Mouse (Mus musculus) limb, embryonic 13.5 days (tissue): ENCODE measurements around the gene Tefm. TPM values are rescaled to one million over a fixed set of nuclear protein-coding genes. Genes with fewer than 3 reads are reported as not detected.
"Not testable (repeated sequence)": the region's sequence is repeated elsewhere in the genome, so short reads cannot be mapped to it uniquely, and the experiment has no call there.

ENCODE experiments used
- ATAC-seq: fragments of 200-750 bp; cut with Nextera tagmentation; 2 replicates; pipeline ENCODE4 v1.8.0; 2017; ENCODE audit warnings: low read depth, moderate number of reproducible peaks, moderate TSS enrichment; ENCODE audit not compliant: low FRiP score
- H3K27ac ChIP-seq: fragments of 300-500 bp; sonication (generic); 2 replicates; pipeline ENCODE4 v1.5.1; 2015; ENCODE audit warnings: inconsistent platforms, mild to moderate bottlenecking, moderate library complexity
- H3K27me3 ChIP-seq: fragments of 300-500 bp; sonication (generic); 2 replicates; pipeline ENCODE4 v1.6.1; 2015; ENCODE audit warnings: mild to moderate bottlenecking, inconsistent platforms
- H3K36me3 ChIP-seq: fragments of 300-500 bp; sonication (generic); 2 replicates; pipeline ENCODE4 v1.6.1; 2015; ENCODE audit warnings: inconsistent platforms, mild to moderate bottlenecking, moderate library complexity
- H3K4me1 ChIP-seq: fragments of 300-500 bp; sonication (generic); 2 replicates; pipeline ENCODE4 v1.6.1; 2015; ENCODE audit warnings: inconsistent platforms
- H3K4me2 ChIP-seq: fragments of 300-500 bp; sonication (generic); replicated peaks from 2 replicates; pipeline ENCODE4 v1.6.1; 2015; ENCODE audit warnings: inconsistent platforms, mild to moderate bottlenecking, moderate library complexity
- H3K4me3 ChIP-seq: fragments of 300-500 bp; sonication (generic); 2 replicates; pipeline ENCODE4 v1.5.1; 2015; ENCODE audit warnings: moderate library complexity, mild to moderate bottlenecking, inconsistent platforms
- H3K9ac ChIP-seq: fragments of 300-500 bp; sonication (generic); 2 replicates; pipeline ENCODE4 v1.6.1; 2015; ENCODE audit warnings: mild to moderate bottlenecking, inconsistent platforms
- H3K9me3 ChIP-seq: fragments of 300-500 bp; sonication (generic); 2 replicates; pipeline ENCODE4 v1.6.1; 2016; ENCODE audit warnings: inconsistent platforms
- WGBS: fragments of 180-500 bp; shearing (Covaris S2); methylation state at CpG from one replicate; pipeline ENCODE4 v1.1.7; 2015; 5-methylcytosine and 5-hydroxymethylcytosine counted together
- polyA plus RNA-seq: library from polyadenylated mRNA; unstranded; fragments of >200 nt; fragmentation: Nextera tagmentation; extraction: Ambion mirVana; gene quantifications from 2 replicates; pipeline ENCODE4 v1.2.1, GENCODE M21; 2015

Tefm gene
- polyA plus RNA-seq, 1 experiment from 2014 or later: 34.2 TPM

- Histone ChIP-seq H3K27me3 (peaks cover 71% of the 10 kb centered on the region), H3K36me3 (no peaks in the 10 kb centered on the region), H3K9me3 (no peaks in the 10 kb centered on the region), H3K9ac (peak overlapping the region; percentile 50; the same call in 1 of the 2 replicates), H3K4me2 (peak overlapping the region; percentile 75), H3K4me1 (0 out of 2 replicates have a peak, but pooled peaks cover 7% of the 10 kb centered on the region), H3K4me3 (peak overlapping the region; percentile 53), H3K27ac (no peak overlapping the region)
- no peak for ATAC-seq
- 25% methylated on average over 25 of the region's 25 CpGs for WGBS
Observed at GRCm38 (mm10) chr11:80154501-80154900, 12.5 kb upstream of the Tefm start.

- 1% methylated on average over 41 of the region's 47 CpGs for WGBS
- Histone ChIP-seq H3K4me3 (peak within 1 kb of the TSS; percentile 53), H3K9me3 (no peaks in the 10 kb centered on the region), H3K36me3 (no peaks in the 10 kb centered on the region), H3K27ac (no peak within 1 kb of the TSS), H3K9ac (peak within 1 kb of the TSS; percentile 50), H3K4me1 (0 out of 2 replicates have a peak, but pooled peaks cover 7% of the 10 kb centered on the region), H3K4me2 (peak within 1 kb of the TSS; percentile 75), H3K27me3 (peaks cover 65% of the 10 kb centered on the region)
- ATAC-seq: peak; percentile 85
Observed at GRCm38 (mm10) chr11:80153857-80154495, 12.0 kb upstream of the Tefm start, which contains the start of gene Adap2. Gene Adap2 (plus strand): TSS chr11:80154105.

GRCm38 (mm10) chr11:80152376-80152775, 10.4 kb upstream of the Tefm start:
- no peak overlapping the region for H3K9ac ChIP-seq
- ATAC-seq: no peak
- H3K27me3 ChIP-seq: peaks cover 59% of the 10 kb centered on the region
- H3K4me3 ChIP-seq: no peak overlapping the region
- no peak overlapping the region for H3K27ac ChIP-seq
- H3K4me2 ChIP-seq: no peak overlapping the region
- 78% methylated on average over 8 of the region's 8 CpGs for WGBS
- H3K9me3 ChIP-seq: no peaks in the 10 kb centered on the region
- 0 out of 2 replicates have a peak, but pooled peaks cover 7% of the 10 kb centered on the region for H3K4me1 ChIP-seq
- H3K36me3 ChIP-seq: no peaks in the 10 kb centered on the region

GRCm38 (mm10) chr11:80151541-80151940, 9.6 kb upstream of the Tefm start:
- 0 out of 2 replicates have a peak, but pooled peaks cover 7% of the 10 kb centered on the region for H3K4me1 ChIP-seq
- no peak overlapping the region for H3K9ac ChIP-seq
- H3K4me2 ChIP-seq: no peak overlapping the region
- 66% methylated on average over 2 of the region's 2 CpGs for WGBS
- H3K27ac ChIP-seq: no peak overlapping the region
- H3K36me3 ChIP-seq: no peaks in the 10 kb centered on the region
- no peaks in the 10 kb centered on the region for H3K9me3 ChIP-seq
- H3K27me3 ChIP-seq: peaks cover 53% of the 10 kb centered on the region
- ATAC-seq: no peak
- no peak overlapping the region for H3K4me3 ChIP-seq

GRCm38 (mm10) chr11:80150566-80150965, 8.6 kb upstream of the Tefm start:
- H3K9me3 ChIP-seq: no peaks in the 10 kb centered on the region
- WGBS: 77% methylated on average over 5 of the region's 5 CpGs
- H3K4me2 ChIP-seq: no peak overlapping the region
- H3K9ac ChIP-seq: no peak overlapping the region
- no peak overlapping the region for H3K27ac ChIP-seq
- no peak overlapping the region for H3K4me3 ChIP-seq
- no peaks in the 10 kb centered on the region for H3K36me3 ChIP-seq
- no peak for ATAC-seq
- H3K4me1 ChIP-seq: 0 out of 2 replicates have a peak, but pooled peaks cover 7% of the 10 kb centered on the region
- H3K27me3 ChIP-seq: peaks cover 45% of the 10 kb centered on the region

- H3K27ac ChIP-seq: no peak overlapping the region
- no peak for ATAC-seq
- H3K9ac ChIP-seq: no peak overlapping the region
- H3K4me3 ChIP-seq: no peak overlapping the region
- peaks cover 35% of the 10 kb centered on the region for H3K27me3 ChIP-seq
- 0 out of 2 replicates have a peak, but pooled peaks cover 7% of the 10 kb centered on the region for H3K4me1 ChIP-seq
- no peaks in the 10 kb centered on the region for H3K9me3 ChIP-seq
- WGBS: 78% methylated on average over 8 of the region's 8 CpGs
- no peaks in the 10 kb centered on the region for H3K36me3 ChIP-seq
- H3K4me2 ChIP-seq: no peak overlapping the region
Observed at GRCm38 (mm10) chr11:80149412-80150023, 7.5 kb upstream of the Tefm start.

GRCm38 (mm10) chr11:80148974-80149373, 7.0 kb upstream of the Tefm start:
- not testable (repeated sequence) for H3K36me3 ChIP-seq, H3K4me3 ChIP-seq, H3K4me2 ChIP-seq, H3K4me1 ChIP-seq, H3K9ac ChIP-seq, ATAC-seq, H3K9me3 ChIP-seq, H3K27ac ChIP-seq
- 67% methylated on average over 4 of the region's 4 CpGs for WGBS
- H3K27me3 ChIP-seq: peaks cover 29% of the 10 kb centered on the region

GRCm38 (mm10) chr11:80148313-80148712, 6.3 kb upstream of the Tefm start:
- Histone ChIP-seq H3K4me1 (no peaks in the 10 kb centered on the region), H3K9ac (no peak overlapping the region), H3K9me3 (no peaks in the 10 kb centered on the region), H3K27ac (no peak overlapping the region), H3K27me3 (peaks cover 23% of the 10 kb centered on the region), H3K36me3 (no peaks in the 10 kb centered on the region), H3K4me3 (no peak overlapping the region), H3K4me2 (no peak overlapping the region)
- ATAC-seq: no peak
- 35% methylated on average over 1 of the region's 1 CpGs for WGBS

- ATAC-seq: no peak
- H3K36me3 ChIP-seq: no peaks in the 10 kb centered on the region
- no peak overlapping the region for H3K4me3 ChIP-seq
- H3K27me3 ChIP-seq: peaks cover 17% of the 10 kb centered on the region
- H3K4me1 ChIP-seq: peaks cover 3% of the 10 kb centered on the region
- H3K9ac ChIP-seq: no peak overlapping the region
- no peak overlapping the region for H3K4me2 ChIP-seq
- H3K9me3 ChIP-seq: no peaks in the 10 kb centered on the region
- WGBS: 82% methylated on average over 6 of the region's 6 CpGs
- H3K27ac ChIP-seq: no peak overlapping the region
Observed at GRCm38 (mm10) chr11:80147748-80148147, 5.8 kb upstream of the Tefm start.

- Histone ChIP-seq H3K9ac (no peak overlapping the region), H3K27me3 (no peaks in the 10 kb centered on the region), H3K36me3 (no peaks in the 10 kb centered on the region), H3K4me1 (peaks cover 9% of the 10 kb centered on the region), H3K27ac (no peak overlapping the region), H3K4me2 (no peak overlapping the region), H3K4me3 (no peak overlapping the region), H3K9me3 (no peaks in the 10 kb centered on the region)
- no peak for ATAC-seq
- WGBS: 50% methylated on average over 10 of the region's 10 CpGs
Observed at GRCm38 (mm10) chr11:80145787-80146275, 3.9 kb upstream of the Tefm start.

- no peaks in the 10 kb centered on the region for H3K27me3 ChIP-seq
- WGBS: 50% methylated on average over 8 of the region's 8 CpGs
- H3K4me2 ChIP-seq: peak overlapping the region; percentile 77
- peaks cover 24% of the 10 kb centered on the region for H3K36me3 ChIP-seq
- peaks cover 12% of the 10 kb centered on the region for H3K4me1 ChIP-seq
- peak overlapping the region; percentile 82 for H3K9ac ChIP-seq
- ATAC-seq: no peak
- peak overlapping the region; percentile 83 for H3K4me3 ChIP-seq
- H3K27ac ChIP-seq: no peak overlapping the region
- no peaks in the 10 kb centered on the region for H3K9me3 ChIP-seq
Observed at GRCm38 (mm10) chr11:80142872-80143271, 897 bp upstream of the Tefm start.

GRCm38 (mm10) chr11:80137773-80138172, 4.2 kb downstream of the Tefm start:
- H3K4me1 ChIP-seq: peaks cover 9% of the 10 kb centered on the region
- WGBS: 89% methylated on average over 5 of the region's 5 CpGs
- no peak overlapping the region for H3K4me3 ChIP-seq
- no peak overlapping the region for H3K9ac ChIP-seq
- no peaks in the 10 kb centered on the region for H3K27me3 ChIP-seq
- no peak overlapping the region for H3K4me2 ChIP-seq
- no peak overlapping the region for H3K27ac ChIP-seq
- H3K9me3 ChIP-seq: no peaks in the 10 kb centered on the region
- ATAC-seq: no peak
- peaks cover 62% of the 10 kb centered on the region for H3K36me3 ChIP-seq
